30 mouse cellular contexts compared by ENCODE assay signal in the genomic region with DNA sequence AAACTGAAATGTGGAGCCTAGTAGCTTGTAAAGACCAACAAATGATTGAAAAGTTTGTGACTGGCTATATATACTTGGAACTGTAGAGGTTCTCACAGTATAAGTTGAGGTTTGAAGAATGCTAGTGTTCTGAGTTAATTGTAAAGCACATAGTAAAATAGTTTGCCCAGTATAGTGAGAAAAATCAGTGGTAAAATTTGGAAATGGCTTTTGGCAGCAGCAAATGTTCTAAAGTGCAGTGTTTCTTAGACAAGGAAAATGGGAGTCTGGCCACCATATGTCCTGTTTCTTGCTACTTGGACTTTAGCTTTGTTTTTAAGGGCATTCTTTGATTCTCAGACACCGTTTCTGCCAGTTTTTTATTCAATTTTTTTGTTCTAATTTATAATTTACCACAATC.
"Had no signal": no experiment of that assay in that cellular context is flagged by ENCODE, and none has a peak within 500 bp of the region (broad histone marks: within the 10 kb centered on the region; RNA-seq: fewer than 3 reads in every experiment).

No protein-coding gene starts in this region.

- DNase-seq: gastrocnemius, adult 2 months; gastrocnemius, postnatal 10 days; gastrocnemius, postnatal 36 days; heart, adult 11 months; heart, adult 2 months; heart, postnatal 10 days; heart, postnatal 4 days; kidney, adult 11 months; kidney, adult 2 months; kidney, adult 9 months; kidney, postnatal 14 days; kidney, postnatal 36 days; layer of hippocampus, adult 9-11 months; layer of hippocampus, postnatal 36 days; left cerebral cortex, postnatal 4 days; liver; liver, embryonic 13.5 days; liver, postnatal 0 days had no signal

- H3K27ac ChIP-seq: gastrocnemius, adult 2 months; heart, adult 2 months; hindbrain, embryonic 10.5 days; hindbrain, embryonic 12.5 days; hindbrain, embryonic 14.5 days; intestine, embryonic 15.5 days; kidney, embryonic 15.5 days; kidney, postnatal 0 days; limb, embryonic 12.5 days; liver, embryonic 13.5 days; liver, embryonic 15.5 days had no signal

- H3K9ac ChIP-seq: heart, embryonic 12.5 days; hindbrain, embryonic 12.5 days; hindbrain, embryonic 14.5 days; intestine, embryonic 15.5 days; kidney, embryonic 15.5 days; limb, embryonic 12.5 days; liver, embryonic 13.5 days; liver, embryonic 15.5 days; liver, postnatal 0 days had no signal

- H3K4me3 ChIP-seq: gastrocnemius, adult 2 months; heart, adult 2 months; heart, embryonic 12.5 days; hindbrain, embryonic 10.5 days; hindbrain, embryonic 12.5 days; intestine, embryonic 15.5 days; kidney, embryonic 15.5 days; limb, embryonic 12.5 days; liver, embryonic 13.5 days; liver, embryonic 15.5 days had no signal

- H3K27me3 ChIP-seq: heart, embryonic 12.5 days; hindbrain, embryonic 12.5 days; intestine, embryonic 15.5 days; kidney, embryonic 15.5 days; limb, embryonic 12.5 days; liver, embryonic 13.5 days; liver, embryonic 15.5 days had no signal

- H3K36me3 ChIP-seq: intestine, embryonic 15.5 days had no signal

- H3K9me3 ChIP-seq: heart, embryonic 12.5 days; hindbrain, embryonic 10.5 days; hindbrain, embryonic 12.5 days; intestine, embryonic 15.5 days; kidney, embryonic 15.5 days; limb, embryonic 12.5 days; liver, embryonic 13.5 days; liver, embryonic 15.5 days had no signal

- H3K4me1 ChIP-seq: hindbrain, embryonic 10.5 days; hindbrain, embryonic 12.5 days; intestine, embryonic 15.5 days; kidney, embryonic 15.5 days; liver, embryonic 15.5 days had no signal

- ATAC-seq: hindbrain, embryonic 16.5 days; inflammation-experienced regulatory T-cells, adult 6 months; liver, postnatal 0 days had no signal

- H3K4me2 ChIP-seq: heart, embryonic 12.5 days; hindbrain, embryonic 12.5 days; hindbrain, embryonic 14.5 days; intestine, embryonic 15.5 days; kidney, embryonic 15.5 days; limb, embryonic 12.5 days; liver, embryonic 11.5 days; liver, embryonic 13.5 days; liver, embryonic 15.5 days had no signal
